Mouse (Mus musculus) lung, adult 2 months (tissue): ENCODE measurements around the gene Gm10320. TPM values are rescaled to one million over a fixed set of nuclear protein-coding genes. Genes with fewer than 3 reads are reported as not detected.
A peak's percentile ranks its signal among the peaks of the same experiment; 100 is the strongest.

Source experiments
- DNase-seq: peaks from one replicate; pipeline ENCODE4 v3.0.0; 2022
- H3K4me1 ChIP-seq: fragments of 200-500 bp; 2 replicates; pipeline ENCODE4 v1.6.1; 2011; ENCODE audit warnings: low read length; ENCODE audit not compliant: control insufficient read depth, insufficient read depth
- H3K4me3 ChIP-seq: fragments of 200-500 bp; replicated peaks from 2 replicates; pipeline ENCODE3; 2011; ENCODE audit warnings: low read depth, mild to moderate bottlenecking, control low read depth, low read length; ENCODE audit errors: extremely low read depth
- CTCF ChIP-seq: fragments of 200-500 bp; IDR thresholded peaks from 2 replicates; pipeline ENCODE4 v1.5.1; 2011; ENCODE audit warnings: mild to moderate bottlenecking, low read length, control low read depth; ENCODE audit not compliant: insufficient read depth
- POLR2A ChIP-seq: fragments of 200-500 bp; IDR thresholded peaks from 2 replicates; pipeline ENCODE4 v1.6.1; 2011; ENCODE audit warnings: low read depth, mild to moderate bottlenecking, control low read depth, low read length, borderline replicate concordance; ENCODE audit errors: extremely low read depth
- WGBS: fragments of 180-500 bp; shearing (Covaris S2); methylation state at CpG from one replicate; pipeline ENCODE4 v1.1.7; 2018; 5-methylcytosine and 5-hydroxymethylcytosine counted together
- polyA plus RNA-seq: library from polyadenylated mRNA; depleted of rRNA; stranded (reverse); fragments of >200 nt; gene quantifications from 2 replicates; pipeline ENCODE4 v1.2.3, GENCODE M21; 2012; rRNA removed

The Gm10320 gene
- 0.52 and 1.1 TPM in 2 replicates for polyA plus RNA-seq

DNA sequence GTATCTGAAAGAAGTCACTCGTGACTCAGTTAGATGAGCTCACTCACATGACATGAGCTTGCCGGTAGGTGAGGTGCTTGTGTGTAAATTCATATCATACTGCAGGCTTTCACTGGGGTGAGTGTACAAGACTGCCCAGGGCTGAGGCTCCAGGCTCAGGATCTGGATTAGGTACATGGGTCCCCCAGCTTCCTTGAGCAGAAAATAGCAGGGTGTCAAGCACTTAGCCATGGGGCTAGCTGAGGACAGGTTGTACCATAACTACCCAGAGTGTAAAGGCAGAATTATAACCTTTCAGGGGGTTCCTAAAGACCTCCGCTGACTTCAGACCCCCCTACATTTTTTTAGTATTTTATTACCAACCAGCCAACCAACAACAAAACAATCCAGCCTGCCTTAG is at the start of gene Gm10320:
Gm10320 (minus strand) TSS at position 93 of the 400 bp plus-strand sequence.
- no peak for DNase-seq
- 84% methylated on average over 3 of the region's 3 CpGs for WGBS

GRCm38 (mm10) chr13:98541601-98542000 is 49.8 kb upstream of the Gm10320 start:
- WGBS = 64% methylated on average over 2 of the region's 2 CpGs
- TF ChIP-seq CTCF (no peak), POLR2A (no peak)
- no peaks in the 10 kb centered on the region for H3K4me1 ChIP-seq
- no peak overlapping the region for H3K4me3 ChIP-seq
- DNase-seq = no peak

More for the DNA sequence above, at the start of gene Gm10320:
- Histone ChIP-seq H3K4me1 (no peaks in the 10 kb centered on the region), H3K4me3 (no peak within 1 kb of the TSS)
- TF ChIP-seq POLR2A = no peak
- TF ChIP-seq CTCF = no peak

GRCm38 (mm10) chr13:98540206-98540605 is 48.4 kb upstream of the Gm10320 start:
- DNase-seq = no peak
- H3K4me1 ChIP-seq = no peaks in the 10 kb centered on the region
- TF ChIP-seq POLR2A (no peak), CTCF (no peak)
- H3K4me3 ChIP-seq = no peak overlapping the region
- WGBS = 78% methylated on average over 3 of the region's 3 CpGs

- no peak for DNase-seq
- Histone ChIP-seq H3K4me3 (no peak overlapping the region), H3K4me1 (peaks cover under 1% of the 10 kb centered on the region; the same call in 1 of the 2 replicates)
- WGBS = 52% methylated on average over 7 of the region's 7 CpGs
- TF ChIP-seq POLR2A (no peak), CTCF (no peak)
Observed at GRCm38 (mm10) chr13:98539311-98539710, 47.5 kb upstream of the Gm10320 start.

GRCm38 (mm10) chr13:98538587-98538986 is 46.8 kb upstream of the Gm10320 start:
- H3K4me3 ChIP-seq = no peak overlapping the region
- peaks cover 2% of the 10 kb centered on the region; the same call in 1 of the 2 replicates for H3K4me1 ChIP-seq
- TF ChIP-seq CTCF (no peak), POLR2A (no peak)
- DNase-seq = no peak
- WGBS = 68% methylated on average over 5 of the region's 5 CpGs

- DNase-seq = no peak
- WGBS = 36% methylated on average over 2 of the region's 2 CpGs
- Histone ChIP-seq H3K4me1 (peaks cover 2% of the 10 kb centered on the region; the same call in 1 of the 2 replicates), H3K4me3 (no peak overlapping the region)
- TF ChIP-seq POLR2A (no peak), CTCF (no peak)
Observed at GRCm38 (mm10) chr13:98534913-98535262, 43.1 kb upstream of the Gm10320 start.

- 21% methylated on average over 18 of the region's 18 CpGs for WGBS
- peak; percentile 23 for DNase-seq
- no peak overlapping the region for H3K4me3 ChIP-seq
Observed at GRCm38 (mm10) chr13:98534190-98534912, 42.5 kb upstream of the Gm10320 start.

GRCm38 (mm10) chr13:98533415-98533814 is 41.6 kb upstream of the Gm10320 start:
- no peak overlapping the region for H3K4me3 ChIP-seq
- WGBS = 30% methylated on average over 9 of the region's 9 CpGs
- TF ChIP-seq POLR2A = no peak
- TF ChIP-seq CTCF = no peak
- DNase-seq = no peak
- H3K4me1 ChIP-seq = peaks cover 2% of the 10 kb centered on the region; the same call in 1 of the 2 replicates

More at GRCm38 (mm10) chr13:98534190-98534912, 42.5 kb upstream of the Gm10320 start:
- no peak for TF ChIP-seq POLR2A
- TF ChIP-seq CTCF = no peak
- H3K4me1 ChIP-seq = peaks cover 2% of the 10 kb centered on the region; the same call in 1 of the 2 replicates

GRCm38 (mm10) chr13:98532699-98533375 is 41.0 kb upstream of the Gm10320 start:
- no peak overlapping the region for H3K4me3 ChIP-seq
- H3K4me1 ChIP-seq = peaks cover 2% of the 10 kb centered on the region; the same call in 1 of the 2 replicates
- WGBS = 65% methylated on average over 12 of the region's 12 CpGs
- DNase-seq = no peak
- no peak for TF ChIP-seq POLR2A
- TF ChIP-seq CTCF = no peak
